ENCODE assay signal across 15 mouse cellular contexts in genomic region chr11:120356319-120356840, GRCm38 (mm10). TPM values are rescaled to one million over a fixed set of nuclear protein-coding genes. Genes with fewer than 3 reads are reported as not detected.
DNase-seq lines count a peak whose midpoint lies in the region; ATAC-seq and TF ChIP-seq lines count a peak whose summit lies in the region.
"Had no signal": no experiment of that assay in that cellular context is flagged by ENCODE, and none has a peak within 500 bp of the region (broad histone marks: within the 10 kb centered on the region; RNA-seq: fewer than 3 reads in every experiment).

No protein-coding gene starts in this region.

- no peaks in the 10 kb centered on the region for H3K27me3 ChIP-seq in hindbrain, postnatal 0 days (ENCODE audit: insufficient read depth, low read length)
- H3K27me3 ChIP-seq in hindbrain, embryonic 13.5 days, result no peaks in the 10 kb centered on the region
- H3K27me3 ChIP-seq in megakaryocyte, embryonic 14.5 days (replicated peaks), result peaks cover 16% of the 10 kb centered on the region
- H3K27me3 ChIP-seq in embryonic facial prominence, embryonic 10.5 days (replicated peaks; ENCODE audit: low read depth, poor library complexity, severe bottlenecking), result 0 out of 2 replicates have a peak, but pooled peaks cover 6% of the 10 kb centered on the region
- H3K27me3 ChIP-seq in liver, postnatal 0 days (ENCODE audit: insufficient read depth, low read length), result no peaks in the 10 kb centered on the region
- H3K27me3 ChIP-seq: neural tube, embryonic 13.5 days had no signal

- WGBS in hindbrain, postnatal 0 days, result 81% methylated on average over 15 of the region's 15 CpGs
- WGBS in hindbrain, embryonic 13.5 days, result 89% methylated on average over 15 of the region's 15 CpGs
- WGBS in embryonic facial prominence, embryonic 10.5 days, result 85% methylated on average over 15 of the region's 15 CpGs
- WGBS in liver, postnatal 0 days (ENCODE audit: insufficient replicate concordance), result 89% methylated on average over 15 of the region's 15 CpGs

- no peak overlapping the region for H3K27ac ChIP-seq in hindbrain, postnatal 0 days
- H3K27ac ChIP-seq in hindbrain, embryonic 13.5 days, result no peak overlapping the region; the same call in 1 of the 2 replicates
- H3K27ac ChIP-seq in embryonic facial prominence, embryonic 10.5 days (replicated peaks), result peak overlapping the region; percentile 40; the same call in 1 of the 2 replicates
- H3K27ac ChIP-seq in liver, postnatal 0 days (ENCODE audit: low read depth), result no peak overlapping the region

- DNase-seq in hindbrain, postnatal 0 days (ENCODE audit: low spot score), result no peak
- no peak for DNase-seq in embryonic facial prominence, embryonic 10.5 days (ENCODE audit: low spot score)
- DNase-seq in liver, postnatal 0 days, result no peak
- no peak for DNase-seq in yolk sac, embryonic 10.5 days (ENCODE audit: low spot score)
- DNase-seq: adrenal gland, postnatal 14 days; embryo, embryonic 11 days; kidney, adult 8-10 months; midbrain, embryonic 14.5 days; right cerebral cortex, adult 18-20 months; thymus, postnatal 4 days had no signal

- no peaks in the 10 kb centered on the region for H3K9me3 ChIP-seq in hindbrain, postnatal 0 days (ENCODE audit: low read length)
- H3K9me3 ChIP-seq in hindbrain, embryonic 13.5 days, result no peaks in the 10 kb centered on the region
- H3K9me3 ChIP-seq in megakaryocyte, embryonic 14.5 days, result no peaks in the 10 kb centered on the region
- no peaks in the 10 kb centered on the region for H3K9me3 ChIP-seq in embryonic facial prominence, embryonic 10.5 days
- no peaks in the 10 kb centered on the region for H3K9me3 ChIP-seq in liver, postnatal 0 days (ENCODE audit: low read length)
- H3K9me3 ChIP-seq: neural tube, embryonic 13.5 days had no signal

- no peak overlapping the region for H3K4me3 ChIP-seq in hindbrain, postnatal 0 days (ENCODE audit: low read length)
- H3K4me3 ChIP-seq in hindbrain, embryonic 13.5 days, result no peak overlapping the region
- peak overlapping the region; percentile 53 for H3K4me3 ChIP-seq in megakaryocyte, embryonic 14.5 days (replicated peaks)
- no peak overlapping the region for H3K4me3 ChIP-seq in embryonic facial prominence, embryonic 10.5 days
- no peak overlapping the region for H3K4me3 ChIP-seq in liver, postnatal 0 days (ENCODE audit: low read depth, low read length)
- H3K4me3 ChIP-seq: neural tube, embryonic 13.5 days had no signal

- no peak overlapping the region for H3K9ac ChIP-seq in hindbrain, postnatal 0 days (replicated peaks; ENCODE audit: low read length)
- no peak overlapping the region for H3K9ac ChIP-seq in hindbrain, embryonic 13.5 days
- no peak overlapping the region for H3K9ac ChIP-seq in liver, postnatal 0 days (replicated peaks)
- H3K9ac ChIP-seq: neural tube, embryonic 13.5 days had no signal

- H3K4me2 ChIP-seq in hindbrain, postnatal 0 days (ENCODE audit: low read depth, low read length), result no peak overlapping the region
- H3K4me2 ChIP-seq in hindbrain, embryonic 13.5 days, result no peak overlapping the region
- no peak overlapping the region for H3K4me2 ChIP-seq in liver, postnatal 0 days (ENCODE audit: low read depth, low read length)
- H3K4me2 ChIP-seq: neural tube, embryonic 13.5 days had no signal

- TF ChIP-seq EP300 in liver, postnatal 0 days (IDR thresholded peaks at IDR 0.05; ENCODE audit: low read depth), result no peak

- H3K4me1 ChIP-seq in hindbrain, postnatal 0 days (ENCODE audit: insufficient read depth, low read length), result peaks cover 36% of the 10 kb centered on the region
- H3K4me1 ChIP-seq in hindbrain, embryonic 13.5 days (replicated peaks), result peaks cover 67% of the 10 kb centered on the region
- H3K4me1 ChIP-seq in megakaryocyte, embryonic 14.5 days, result peaks cover 99% of the 10 kb centered on the region
- peaks cover 68% of the 10 kb centered on the region for H3K4me1 ChIP-seq in embryonic facial prominence, embryonic 10.5 days
- H3K4me1 ChIP-seq in liver, postnatal 0 days (ENCODE audit: insufficient read depth), result peaks cover 46% of the 10 kb centered on the region

- TF ChIP-seq CTCF in hindbrain, postnatal 0 days (IDR thresholded peaks at IDR 0.05; ENCODE audit: low read depth), result peak; percentile 52; the same call in 1 of the 2 replicates
- peak; percentile 41; the same call in 1 of the 2 replicates for TF ChIP-seq CTCF in liver, postnatal 0 days (IDR thresholded peaks at IDR 0.05; ENCODE audit: low read depth)

- no peak for ATAC-seq in hindbrain, postnatal 0 days
- ATAC-seq in hindbrain, embryonic 13.5 days (ENCODE audit: low FRiP score), result no peak
- no peak for ATAC-seq in megakaryocyte, adult 5-6 weeks (ENCODE audit: poor library complexity, severe bottlenecking)
- no peak for ATAC-seq in liver, postnatal 0 days

- no peaks in the 10 kb centered on the region for H3K36me3 ChIP-seq in hindbrain, postnatal 0 days (ENCODE audit: insufficient read depth, low read length)
- H3K36me3 ChIP-seq in hindbrain, embryonic 13.5 days, result no peaks in the 10 kb centered on the region
- H3K36me3 ChIP-seq in megakaryocyte, embryonic 14.5 days (replicated peaks; ENCODE audit: low read length), result peaks cover 6% of the 10 kb centered on the region
- peaks cover 5% of the 10 kb centered on the region for H3K36me3 ChIP-seq in embryonic facial prominence, embryonic 10.5 days (replicated peaks)
- no peaks in the 10 kb centered on the region for H3K36me3 ChIP-seq in liver, postnatal 0 days (replicated peaks; ENCODE audit: insufficient read depth, low read length)
- H3K36me3 ChIP-seq: neural tube, embryonic 13.5 days had no signal

RNA-seq across cellular contexts. Expression of gene Fscn2, which starts 5.0 kb away (rescaled TPM):
- total RNA-seq in hindbrain, postnatal 0 days (2014; rRNA removed), result 3.0 and 9.0 TPM in 2 replicates
- polyA plus RNA-seq in hindbrain, postnatal 0 days (2015; fragmentation: Nextera tagmentation; extraction: Ambion mirVana), result 1.5 and 1.9 TPM in 2 replicates
- 1.6 and 2.6 TPM in 2 replicates for polyA plus RNA-seq in hindbrain, embryonic 13.5 days (2015; fragmentation: Nextera tagmentation; extraction: Ambion mirVana)
- polyA plus RNA-seq in megakaryocyte, embryonic 14.5 days (2012; ENCODE audit: insufficient read depth, low replicate concordance), result 1.7 and 3.0 TPM in 2 replicates
- total RNA-seq in megakaryocyte, adult 5-6 weeks (2015), result not detected in 2 replicates
- total RNA-seq in megakaryocyte, adult 5-6 weeks (2017), result not detected in 2 replicates
- polyA plus RNA-seq in embryonic facial prominence, embryonic 10.5 days (2016; fragmentation: Nextera tagmentation; extraction: Ambion mirVana), result 0.10 and 0.19 TPM in 2 replicates
- not detected in 2 replicates for polyA plus RNA-seq in liver, postnatal 0 days (2015; fragmentation: Nextera tagmentation; extraction: Ambion mirVana)
- total RNA-seq: liver, adult 2 months had no signal
- polyA plus RNA-seq: liver, adult 2 months had no signal

RNA-seq across cellular contexts. Expression of gene Actg1, which starts 8.0 kb away (rescaled TPM):
- total RNA-seq in hindbrain, postnatal 0 days (2014; rRNA removed), result 2,410 and 2,568 TPM in 2 replicates
- 3,348 and 3,639 TPM in 2 replicates for polyA plus RNA-seq in hindbrain, postnatal 0 days (2015; fragmentation: Nextera tagmentation; extraction: Ambion mirVana)
- polyA plus RNA-seq in hindbrain, embryonic 13.5 days (2015; fragmentation: Nextera tagmentation; extraction: Ambion mirVana), result 4,110 and 4,339 TPM in 2 replicates
- 2,399 and 2,630 TPM in 2 replicates for polyA plus RNA-seq in megakaryocyte, embryonic 14.5 days (2012; ENCODE audit: insufficient read depth, low replicate concordance)
- total RNA-seq in megakaryocyte, adult 5-6 weeks (2015), result 4,212 and 4,544 TPM in 2 replicates
- 2,305 and 2,430 TPM in 2 replicates for total RNA-seq in megakaryocyte, adult 5-6 weeks (2017)
- polyA plus RNA-seq in embryonic facial prominence, embryonic 10.5 days (2016; fragmentation: Nextera tagmentation; extraction: Ambion mirVana), result 3,067 and 3,150 TPM in 2 replicates
- polyA plus RNA-seq in liver, postnatal 0 days (2015; fragmentation: Nextera tagmentation; extraction: Ambion mirVana), result 463 and 498 TPM in 2 replicates

RNA-seq across cellular contexts. Expression of gene Faap100, which starts 22.2 kb away (rescaled TPM):
- 175 and 178 TPM in 2 replicates for total RNA-seq in hindbrain, postnatal 0 days (2014; rRNA removed)
- 74.6 and 76.4 TPM in 2 replicates for polyA plus RNA-seq in hindbrain, postnatal 0 days (2015; fragmentation: Nextera tagmentation; extraction: Ambion mirVana)
- polyA plus RNA-seq in hindbrain, embryonic 13.5 days (2015; fragmentation: Nextera tagmentation; extraction: Ambion mirVana), result 74.6 and 82.4 TPM in 2 replicates
- polyA plus RNA-seq in megakaryocyte, embryonic 14.5 days (2012; ENCODE audit: insufficient read depth, low replicate concordance), result 12.4 and 19.3 TPM in 2 replicates
- total RNA-seq in megakaryocyte, adult 5-6 weeks (2015), result 5.9 and 6.9 TPM in 2 replicates
- 6.5 and 10.5 TPM in 2 replicates for total RNA-seq in megakaryocyte, adult 5-6 weeks (2017)
- 38.3 and 39.0 TPM in 2 replicates for polyA plus RNA-seq in embryonic facial prominence, embryonic 10.5 days (2016; fragmentation: Nextera tagmentation; extraction: Ambion mirVana)
- polyA plus RNA-seq in liver, postnatal 0 days (2015; fragmentation: Nextera tagmentation; extraction: Ambion mirVana), result 5.5 and 5.8 TPM in 2 replicates
